Mouse (Mus musculus) heart, adult 9 months (tissue): ENCODE results near the gene Tspan9.

Experiments
- DNase-seq, 2 experiments: peaks; one replicate each; pipeline ENCODE4 v3.0.0; 2022; ENCODE audit warnings: low spot score in 2 of 2

The Tspan9 gene

DNA sequence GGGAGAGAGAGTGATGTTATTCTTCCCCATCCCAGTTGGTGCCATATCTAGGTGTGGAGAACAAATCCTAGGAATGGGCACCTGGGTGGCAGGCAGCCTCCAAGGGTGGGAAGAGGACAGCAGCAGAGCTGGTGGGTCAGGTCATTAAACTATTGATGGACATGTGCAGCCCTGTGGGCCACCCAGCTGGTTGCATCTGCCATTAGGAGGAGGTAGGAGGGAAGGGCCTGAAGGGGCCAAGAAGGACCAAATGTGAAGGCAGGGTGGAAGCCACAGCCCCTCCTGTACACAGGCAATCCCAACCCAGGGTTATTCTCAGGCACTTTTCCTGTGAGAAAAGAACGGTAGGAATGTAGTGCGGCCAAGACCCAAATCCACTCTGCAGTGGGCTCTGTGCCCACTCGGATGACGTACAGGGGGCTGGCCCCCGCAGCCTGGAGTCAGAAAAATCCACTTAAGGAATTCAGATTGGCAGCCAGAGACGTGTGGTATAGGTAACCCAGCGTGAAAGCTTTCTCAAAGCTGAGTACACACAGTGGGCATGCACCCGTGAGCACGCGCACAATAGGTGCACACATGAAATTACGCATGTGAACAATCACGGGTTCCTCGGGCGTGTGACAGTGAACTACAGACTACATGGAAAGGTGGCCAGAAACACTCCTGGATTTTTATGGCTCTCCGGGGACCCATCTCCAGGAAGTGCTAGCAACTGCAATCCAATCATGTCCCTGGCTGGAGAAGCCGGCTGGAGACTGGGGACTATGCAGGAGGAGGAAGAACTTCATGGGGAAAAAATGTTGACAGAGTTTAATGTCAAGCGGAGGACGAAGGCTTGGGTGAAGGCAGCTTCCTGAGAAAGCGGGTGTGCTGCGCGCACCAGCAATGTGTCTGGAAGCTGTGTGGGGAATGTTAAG lies 67.0 kb downstream of the Tspan9 start:
- DNase-seq = peak; percentile 60 to 68

DNA sequence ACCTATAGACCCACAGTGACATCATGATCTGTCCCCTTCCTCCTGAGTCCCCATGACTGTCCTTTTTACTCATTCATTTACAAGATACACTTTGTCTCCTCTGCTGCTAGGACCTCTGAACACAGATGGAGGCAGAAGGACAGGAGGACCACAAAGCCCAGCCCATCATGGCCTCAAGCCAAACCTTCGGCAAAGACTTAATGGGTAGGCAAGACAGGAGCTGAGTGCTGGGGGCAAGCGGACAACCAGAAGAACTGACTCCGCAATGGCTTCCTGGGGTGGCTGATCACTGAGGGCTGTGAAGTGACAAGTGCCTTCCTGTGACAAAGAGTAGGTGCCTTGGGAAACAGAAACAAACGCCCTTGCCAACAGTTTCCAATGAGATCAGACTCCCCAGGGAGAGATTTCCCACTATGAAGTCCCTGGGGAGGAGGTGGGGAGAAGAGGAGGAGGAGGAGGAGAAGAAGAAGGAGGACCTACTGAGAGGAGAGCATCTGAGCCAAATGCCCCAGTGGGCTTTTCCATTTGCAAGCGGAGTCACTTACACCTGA lies 67.9 kb downstream of the Tspan9 start:
- DNase-seq = no peak

DNA sequence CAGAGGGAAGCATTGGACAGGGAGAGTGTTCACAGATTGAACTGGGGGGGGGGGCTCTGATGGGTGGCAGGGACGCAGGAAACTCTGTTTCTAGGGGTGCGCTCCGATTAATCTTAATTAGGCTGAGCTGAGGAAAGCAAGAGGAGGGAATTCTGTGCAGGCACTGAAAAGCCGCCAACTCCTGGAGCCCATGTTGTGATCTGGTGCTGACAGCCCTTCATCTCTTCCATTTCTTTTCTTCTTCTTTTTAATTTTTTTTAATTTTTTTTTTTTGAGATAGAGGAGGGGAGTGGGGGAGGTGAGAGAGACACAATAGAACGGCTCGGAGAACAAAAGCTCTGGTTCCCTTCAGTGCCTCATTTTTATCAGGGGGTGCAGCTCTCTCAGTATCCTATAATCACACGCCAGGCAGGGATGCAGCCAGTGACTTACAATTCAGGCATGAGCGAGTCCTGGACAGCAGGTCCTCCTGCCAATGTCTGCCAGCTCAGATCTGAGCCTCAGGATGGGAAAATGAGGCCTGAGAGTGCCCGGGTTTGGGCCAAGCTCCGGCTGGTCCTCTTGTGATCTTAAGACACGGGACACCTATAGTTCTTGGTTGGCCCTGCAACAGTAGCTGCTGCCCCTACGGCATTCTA lies 72.4 kb downstream of the Tspan9 start:
- no peak for DNase-seq

DNA sequence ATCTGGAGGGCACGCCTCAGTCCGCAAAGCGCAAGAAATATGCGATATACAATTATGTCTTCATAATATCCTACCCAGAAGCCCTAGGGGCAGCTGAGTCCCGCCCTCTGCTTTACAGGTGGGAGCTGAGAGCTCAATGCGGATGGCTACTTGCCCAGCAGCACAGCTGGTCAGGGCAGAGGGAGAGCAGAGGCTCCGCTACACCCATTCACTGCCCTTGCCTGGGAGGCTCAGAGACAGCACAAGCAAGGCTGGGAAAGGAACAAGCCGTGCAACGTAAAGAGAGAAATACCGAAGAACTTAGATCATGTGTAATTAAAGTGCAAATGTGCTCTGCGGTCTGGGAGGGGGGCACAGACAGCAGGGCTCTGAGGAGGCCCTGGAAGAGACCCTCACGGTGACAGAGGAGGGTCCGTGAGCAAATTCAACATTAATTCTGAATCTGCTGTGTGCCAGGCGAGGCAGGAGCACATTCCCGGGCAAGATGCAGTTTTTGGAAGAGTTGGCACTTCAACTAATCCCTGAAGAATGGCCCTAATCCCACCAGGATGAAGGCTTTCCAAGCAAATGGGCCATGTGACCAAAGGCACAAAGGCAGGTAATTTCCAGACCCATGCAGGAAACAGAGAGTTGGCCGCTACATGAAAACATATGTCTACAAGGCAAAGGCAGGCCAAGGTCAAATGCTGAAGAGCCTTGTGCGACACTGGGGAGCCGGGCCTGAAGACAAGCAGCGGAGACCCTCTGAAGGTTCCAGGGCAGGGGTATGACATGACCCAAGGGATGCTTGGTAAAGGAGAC lies 73.1 kb downstream of the Tspan9 start:
- DNase-seq = no peak

DNA sequence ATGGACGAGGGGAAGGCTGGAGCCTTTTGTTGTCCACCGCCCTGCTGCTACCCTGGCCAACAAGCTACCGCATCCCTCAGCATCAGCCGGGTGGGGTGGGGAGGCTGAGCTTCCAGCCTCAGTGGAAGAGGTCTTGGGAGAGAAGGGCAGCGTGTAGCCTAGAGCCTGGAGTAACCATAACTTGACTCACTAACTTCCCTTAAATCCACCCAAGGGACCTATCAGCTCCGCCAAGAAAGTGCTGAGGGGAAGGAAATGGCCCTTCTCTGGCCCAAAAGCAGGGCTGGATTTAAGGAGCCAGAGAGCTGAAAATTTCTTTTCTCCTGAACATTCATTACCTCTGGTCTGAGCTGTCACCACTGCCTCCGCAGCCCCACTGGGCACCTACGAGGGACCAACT lies 75.2 kb downstream of the Tspan9 start:
- peak; percentile 67 to 73 for DNase-seq

DNA sequence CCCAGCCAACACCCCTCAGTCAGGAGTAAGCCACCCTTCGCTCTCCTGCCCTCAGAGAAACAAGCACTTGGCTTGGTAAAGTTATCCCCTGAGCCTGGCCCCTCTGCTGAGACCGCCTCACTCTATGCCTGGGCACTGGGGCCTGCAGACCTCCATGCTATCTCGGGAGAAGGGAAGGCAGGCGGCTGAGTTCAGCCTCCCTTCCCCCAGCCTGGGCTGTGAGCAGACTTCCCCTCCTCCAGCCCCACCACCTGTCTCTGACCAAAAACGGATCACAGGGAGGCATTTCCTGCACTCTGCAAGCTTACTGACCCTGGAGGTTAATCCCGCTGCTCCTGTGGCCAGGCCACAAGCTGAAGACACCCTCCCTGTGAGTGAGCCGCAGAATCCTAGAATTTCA lies 77.4 kb downstream of the Tspan9 start:
- no peak for DNase-seq

DNA sequence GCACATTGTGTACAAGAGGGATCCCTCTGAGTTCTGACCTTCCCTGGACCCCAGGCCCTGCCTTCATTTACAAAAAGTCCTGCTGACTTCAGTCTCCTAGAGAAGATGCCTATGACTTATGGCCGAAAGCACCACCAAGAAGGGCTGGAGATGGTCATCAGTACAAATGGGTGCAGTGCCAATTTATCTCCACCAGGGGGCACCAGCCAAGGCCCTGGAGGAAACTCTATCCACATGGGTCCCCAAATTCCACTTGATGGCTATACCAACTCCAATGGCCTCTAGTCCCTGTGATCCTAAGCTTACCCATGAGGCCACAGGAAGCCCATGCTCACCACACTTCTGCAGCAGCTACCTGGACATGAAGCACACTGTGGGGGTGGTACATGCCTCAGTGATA lies 79.9 kb downstream of the Tspan9 start:
- peak; percentile 28 to 48 for DNase-seq

DNA sequence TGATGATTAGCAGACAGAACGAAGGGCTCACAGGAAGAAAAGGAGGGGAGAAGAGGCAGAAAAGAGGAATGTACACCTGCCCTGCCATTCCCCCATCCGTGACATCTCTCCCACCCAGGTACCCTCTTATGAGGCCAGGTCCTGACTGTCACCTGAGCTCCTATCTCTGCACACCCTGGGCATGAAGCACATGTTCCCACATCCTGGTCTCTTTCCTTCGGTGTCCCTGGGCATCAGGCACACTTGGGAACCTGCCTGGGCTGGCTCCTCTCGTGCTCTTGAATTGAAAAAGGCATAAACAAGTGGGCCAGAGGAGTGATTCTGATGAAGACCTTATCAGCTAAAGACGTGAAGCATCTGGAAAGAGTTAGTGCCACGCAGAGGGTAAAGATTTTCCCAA lies 80.6 kb downstream of the Tspan9 start:
- no peak for DNase-seq

DNA sequence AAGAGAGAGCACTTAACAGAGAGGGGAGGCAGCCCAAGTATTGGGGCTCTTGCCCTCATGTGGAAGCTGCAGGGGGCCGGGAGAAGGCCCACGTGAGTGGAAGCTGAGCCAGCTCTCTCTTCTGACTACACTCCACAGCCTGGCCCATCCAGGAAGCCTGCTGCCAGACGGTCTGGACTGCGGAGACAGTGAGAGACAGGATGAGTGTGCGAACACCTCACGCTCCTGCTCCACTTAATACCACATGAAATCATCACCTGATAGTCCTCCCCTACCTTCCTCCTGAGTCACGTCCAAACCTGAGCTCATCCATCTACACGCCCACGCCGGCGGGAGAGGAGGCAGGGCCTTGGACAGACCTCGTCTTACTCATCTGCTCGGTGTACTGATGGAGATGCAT lies 81.2 kb downstream of the Tspan9 start:
- no peak for DNase-seq

DNA sequence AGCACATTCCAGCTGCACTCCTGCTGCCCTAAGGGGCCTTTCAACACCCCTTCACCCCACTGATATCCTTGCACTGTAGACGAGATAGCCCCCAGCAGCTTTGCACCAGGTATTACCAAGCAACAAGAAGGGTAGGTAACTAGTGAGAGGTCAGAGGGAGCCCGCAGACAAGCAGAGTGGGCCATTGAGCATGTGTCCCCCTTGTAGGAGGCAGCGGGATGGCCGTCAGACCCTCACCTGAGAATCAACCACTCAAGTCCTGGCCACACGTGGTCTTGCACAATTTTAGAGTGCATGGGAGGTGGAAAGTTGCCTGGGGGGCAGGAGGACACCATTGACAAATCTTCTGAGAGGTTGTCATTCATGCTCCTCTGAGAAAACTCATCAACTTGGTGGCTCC lies 82.1 kb downstream of the Tspan9 start:
- DNase-seq = no peak

DNA sequence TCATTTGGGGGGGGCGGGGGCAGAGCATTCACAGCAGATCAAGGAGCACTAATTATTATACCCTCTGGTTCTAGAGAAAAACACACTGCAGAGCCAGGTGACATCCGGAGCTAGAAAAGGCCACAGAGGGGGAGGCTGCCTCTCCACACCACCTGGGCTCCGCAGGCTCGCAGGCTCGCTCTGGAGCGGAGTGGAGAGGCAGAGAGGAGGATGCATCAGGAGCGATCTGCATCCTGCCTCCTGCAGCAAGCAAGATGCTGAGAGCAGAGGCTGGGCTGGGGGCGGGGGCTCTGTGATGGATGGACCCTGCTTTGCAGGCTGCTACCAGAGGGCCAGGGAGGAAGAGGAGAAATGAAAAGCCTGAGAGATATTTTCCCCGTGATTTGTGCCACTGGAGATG lies 84.8 kb downstream of the Tspan9 start:
- no peak for DNase-seq

DNA sequence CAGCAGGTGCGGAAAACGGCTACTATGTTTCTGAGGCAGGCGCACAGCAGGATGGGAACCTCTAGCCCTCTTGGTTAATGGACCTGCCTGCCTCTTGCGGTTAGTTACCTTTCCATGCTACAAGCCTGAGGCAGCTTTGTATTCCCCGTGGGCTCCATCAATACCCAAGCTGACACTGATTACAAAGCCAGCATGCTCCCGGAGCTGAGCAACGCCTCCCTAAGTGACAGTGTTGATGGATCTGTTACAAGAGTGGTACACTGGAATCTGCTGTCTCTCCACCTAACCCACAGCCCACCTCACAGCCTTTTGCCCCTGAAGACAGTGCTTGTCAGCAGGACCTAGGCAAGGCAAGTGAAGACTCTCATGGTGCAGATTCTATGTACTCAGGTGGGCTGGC lies 85.2 kb downstream of the Tspan9 start:
- DNase-seq = no peak

DNA sequence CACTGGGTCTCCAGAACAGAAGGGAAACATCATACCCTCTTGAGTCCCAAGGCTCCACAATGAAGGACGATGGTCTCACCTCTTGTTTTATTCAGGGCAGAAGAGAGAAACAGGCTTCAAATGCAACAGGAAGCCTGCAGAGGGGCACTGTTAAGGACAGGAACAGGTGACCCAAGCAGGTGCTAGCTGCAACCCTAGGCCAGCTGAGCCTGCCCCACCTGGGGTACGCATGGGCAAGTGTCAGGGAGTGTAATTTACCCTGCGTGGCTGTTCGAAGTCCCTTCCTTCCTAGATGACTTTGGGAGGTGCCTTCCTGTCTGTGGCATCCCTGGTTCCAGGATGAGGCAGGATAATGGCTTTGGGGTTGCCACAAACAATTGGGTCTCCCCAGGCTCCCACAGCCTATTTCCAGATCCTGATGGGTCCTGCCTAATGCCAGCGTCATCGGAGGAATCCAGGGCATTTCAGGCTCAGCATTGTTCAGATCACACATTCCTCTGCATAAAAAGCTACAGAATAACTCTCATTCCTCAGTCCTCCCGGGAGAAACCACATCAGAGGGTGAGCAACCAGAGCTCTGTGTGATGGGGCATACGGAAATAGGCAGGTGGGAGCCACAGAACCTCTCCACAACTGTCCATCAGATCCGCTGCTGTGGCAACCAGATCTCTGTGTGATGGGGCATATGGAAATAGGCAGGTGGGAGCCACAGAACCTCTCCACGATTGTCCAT lies 90.2 kb downstream of the Tspan9 start:
- DNase-seq = no peak

DNA sequence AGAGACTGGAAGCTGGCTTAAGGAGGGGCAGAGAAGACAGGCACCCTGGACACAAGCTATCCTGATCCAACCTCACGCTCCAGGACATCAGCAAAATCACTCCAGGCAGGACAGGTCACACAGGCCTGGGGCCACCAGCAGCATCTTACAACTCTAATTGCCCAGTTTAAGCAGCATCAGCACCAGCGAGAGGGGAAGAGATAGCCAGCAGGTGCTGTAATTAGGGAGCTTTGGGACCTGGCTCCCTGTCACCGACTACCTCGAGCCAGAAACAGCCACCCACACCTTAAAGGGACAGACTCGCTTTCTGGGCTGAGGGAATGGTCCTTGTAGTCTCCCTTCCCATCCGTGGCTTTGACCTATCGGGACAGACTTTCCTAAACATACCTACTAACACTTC lies 95.7 kb downstream of the Tspan9 start:
- no peak for DNase-seq

DNA sequence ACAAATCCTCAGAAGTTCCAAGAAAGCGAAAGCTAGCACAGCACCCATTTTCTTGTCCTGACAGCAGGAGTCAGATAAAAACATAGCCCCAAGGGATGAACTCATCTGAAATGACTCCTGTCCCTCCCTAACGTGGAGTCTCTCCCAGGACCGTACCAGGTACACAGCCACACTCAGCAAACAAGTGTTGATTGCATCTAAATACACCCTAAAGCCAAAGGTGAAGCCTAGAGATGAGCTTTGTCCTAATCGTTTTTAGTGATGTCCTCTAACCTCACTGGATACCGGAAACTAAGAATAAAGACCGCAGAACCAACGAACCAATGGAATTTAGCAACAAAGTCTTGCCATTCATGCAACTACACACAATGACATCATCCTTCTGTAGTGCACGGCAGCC lies 96.2 kb downstream of the Tspan9 start:
- DNase-seq = no peak

DNA sequence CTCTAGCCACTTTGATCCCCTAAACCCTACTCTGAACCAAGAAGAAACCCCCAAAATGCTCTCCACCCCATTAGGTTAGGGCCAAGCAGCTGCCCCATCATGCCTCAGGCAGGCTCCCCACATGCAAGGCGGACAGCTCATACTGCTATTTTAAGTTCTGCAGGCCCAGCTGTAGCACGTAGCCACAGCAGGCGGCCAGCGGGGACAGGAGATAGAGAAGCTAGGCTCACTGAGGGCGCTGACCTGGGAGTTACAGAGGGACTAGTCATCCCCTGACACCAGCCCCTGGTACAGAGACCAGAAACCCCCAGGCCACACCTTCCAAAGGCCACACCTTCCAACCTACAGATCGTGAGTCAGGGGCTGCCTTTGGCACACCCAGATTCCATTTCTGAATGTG lies 96.6 kb downstream of the Tspan9 start:
- DNase-seq = peak; percentile 53 to 67

DNA sequence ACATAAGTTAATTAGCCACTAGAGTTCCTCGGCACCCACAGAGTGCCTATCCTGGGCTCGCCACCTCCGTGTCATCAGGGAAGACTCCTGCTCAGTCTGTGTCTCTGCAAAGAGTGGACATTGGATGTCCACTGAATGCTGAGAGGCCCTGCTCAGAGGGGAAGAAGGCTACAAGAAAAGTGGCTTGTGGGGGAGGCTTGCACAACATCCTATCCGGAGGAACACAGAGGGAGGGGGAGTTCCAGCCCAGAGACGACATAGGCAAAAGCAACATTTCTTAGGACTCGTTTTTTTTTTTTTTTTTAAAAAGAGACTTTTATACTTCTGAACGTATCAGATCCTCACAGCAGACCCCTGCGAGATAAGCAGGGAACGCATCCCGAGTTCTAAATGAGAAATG lies 98.7 kb downstream of the Tspan9 start:
- DNase-seq = no peak

DNA sequence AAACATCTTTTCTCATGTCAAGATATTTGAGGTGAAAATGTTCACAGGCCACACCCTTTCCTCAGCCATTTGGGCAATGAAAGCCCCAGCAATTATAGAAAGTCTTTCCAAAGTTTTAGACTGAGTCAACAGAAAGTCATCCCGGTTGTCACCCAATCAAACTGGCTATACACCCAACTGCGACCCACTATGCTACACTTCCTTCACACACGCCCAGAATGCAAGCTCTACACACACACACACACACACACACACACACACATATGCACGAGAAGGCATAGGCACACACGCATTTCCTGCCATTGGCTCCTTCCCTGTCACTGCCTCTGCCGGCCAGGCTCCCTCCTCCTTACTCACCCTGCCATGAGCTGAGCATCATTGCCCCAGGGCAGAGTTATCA lies 99.9 kb downstream of the Tspan9 start:
- DNase-seq = no peak

DNA sequence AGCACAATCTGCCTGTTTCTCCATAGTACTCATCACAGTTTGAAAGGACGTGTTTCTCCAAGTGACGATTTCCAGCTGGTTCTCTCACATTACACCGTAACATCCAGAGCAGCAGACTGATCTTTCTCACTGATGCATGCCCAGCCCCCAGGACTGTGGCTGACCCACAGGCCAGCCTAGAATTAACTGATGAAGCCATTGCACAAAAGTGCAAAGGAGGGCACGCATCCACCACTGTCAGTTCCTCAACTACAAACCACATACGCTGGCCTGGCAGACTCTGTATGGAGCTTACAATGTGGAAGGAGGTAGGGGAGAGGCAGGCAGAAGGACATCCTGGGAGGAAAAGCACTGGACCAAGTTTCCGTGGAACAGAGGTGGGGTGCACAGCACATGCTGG lies 101.6 kb downstream of the Tspan9 start:
- no peak for DNase-seq

DNA sequence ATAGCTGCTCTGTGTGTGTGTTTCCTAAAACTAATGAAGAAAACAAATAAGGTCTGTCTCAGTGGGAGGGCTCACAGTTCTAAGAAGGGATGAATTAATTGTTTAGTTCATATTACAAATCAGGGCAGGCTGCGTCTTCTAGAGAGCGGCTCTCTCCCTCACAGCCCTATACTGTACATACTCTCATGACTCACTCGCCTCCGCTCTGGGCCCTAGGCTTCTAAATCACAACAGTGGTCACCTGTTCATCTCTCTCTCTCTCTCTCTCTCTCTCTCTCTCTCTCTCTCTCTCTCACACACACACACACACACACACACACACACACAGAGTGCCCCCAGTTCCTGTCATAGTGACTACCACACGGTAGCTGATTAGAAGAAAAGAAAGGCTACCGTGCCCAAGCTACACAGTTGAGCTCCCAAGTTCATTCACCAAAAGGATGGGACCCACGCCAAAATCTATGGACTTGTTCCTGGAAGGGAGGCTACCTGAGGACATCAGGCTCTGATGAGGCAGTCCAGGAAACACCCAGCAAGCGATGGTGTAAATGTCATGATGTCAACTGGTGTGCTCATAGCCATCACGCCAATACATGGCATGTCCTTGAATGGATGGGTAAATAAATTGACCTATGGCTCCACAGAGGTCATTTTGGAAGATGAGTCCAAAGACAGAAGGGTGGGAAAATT lies 104.2 kb downstream of the Tspan9 start:
- no peak for DNase-seq

DNA sequence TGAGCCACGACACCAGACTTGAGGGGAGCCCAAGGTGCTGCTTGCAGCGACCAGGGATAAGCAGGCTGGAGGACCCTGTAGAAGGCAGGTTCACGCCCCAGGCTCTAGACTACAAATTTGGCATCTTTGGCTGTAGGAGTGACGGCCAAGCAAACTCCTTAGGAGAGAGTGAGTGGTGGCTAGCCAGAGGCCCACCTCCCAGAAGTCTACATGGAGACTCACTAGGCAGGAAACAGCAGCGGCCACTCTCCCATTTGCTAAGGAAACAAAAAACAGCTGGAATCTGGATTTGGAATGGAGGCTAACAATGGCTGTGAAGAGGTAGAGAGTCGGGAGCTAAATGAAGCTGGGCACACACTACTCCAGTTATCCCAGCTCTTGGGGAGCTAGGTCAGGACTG lies 104.8 kb downstream of the Tspan9 start:
- DNase-seq = peak in 1 of 2 experiments; percentile 30
